In genomic region chr7:19024096-19024506, GRCm38 (mm10) we compare ENCODE assay signal across 8 mouse cellular contexts. TPM values are rescaled to one million over a fixed set of nuclear protein-coding genes. Genes with fewer than 3 reads are reported as not detected.
DNase-seq lines count a peak whose midpoint lies in the region; ATAC-seq and TF ChIP-seq lines count a peak whose summit lies in the region.

Gene Sympk, plus strand, starts transcription at chr7:19024377.

- peak within 1 kb of the TSS; percentile 98 for H3K4me3 ChIP-seq in bone marrow macrophage, adult 2 months (ENCODE audit: insufficient read depth, low read length)
- H3K4me3 ChIP-seq in embryonic fibroblast, embryonic 13.5 days (ENCODE audit: insufficient read depth, low read length): peak within 1 kb of the TSS; percentile 92
- peak within 1 kb of the TSS; percentile 95 for H3K4me3 ChIP-seq in heart, embryonic 10.5 days
- H3K4me3 ChIP-seq in kidney, embryonic 15.5 days (replicated peaks): peak within 1 kb of the TSS; percentile 96

- no peaks in the 10 kb centered on the region for H3K9me3 ChIP-seq in heart, embryonic 10.5 days
- no peaks in the 10 kb centered on the region for H3K9me3 ChIP-seq in kidney, embryonic 15.5 days (replicated peaks)

- ATAC-seq in kidney, embryonic 15.5 days (replicated peaks; ENCODE audit: low FRiP score): peak; percentile 94
- ATAC-seq in monocyte, adult 5-6 weeks (replicated peaks; ENCODE audit: insufficient number of reproducible peaks, low FRiP score, low TSS enrichment, poor library complexity, severe bottlenecking): peak; percentile 89

- peaks cover 6% of the 10 kb centered on the region for H3K36me3 ChIP-seq in heart, embryonic 10.5 days
- peaks cover 8% of the 10 kb centered on the region for H3K36me3 ChIP-seq in kidney, embryonic 15.5 days

- TF ChIP-seq CTCF in bone marrow macrophage, adult 2 months (IDR thresholded peaks at IDR 0.05; ENCODE audit: low read depth, low read length): no peak
- TF ChIP-seq CTCF in embryonic fibroblast, embryonic 13.5 days (IDR thresholded peaks at IDR 0.05; ENCODE audit: borderline replicate concordance, insufficient read depth, low read length): no peak

- DNase-seq in A20 (ENCODE audit: low read depth, low spot score) (peak; percentile 97), liver (peak; percentile 96)
- DNase-seq in heart, embryonic 10.5 days (ENCODE audit: low spot score): peak; percentile 97
- peak; percentile 95 to 96 for DNase-seq in spleen, postnatal 4 days (ENCODE audit: low spot score in 2 of 2)

- H3K4me2 ChIP-seq in kidney, embryonic 15.5 days: peak within 1 kb of the TSS; percentile 81

- H3K27ac ChIP-seq in bone marrow macrophage, adult 2 months (ENCODE audit: insufficient read depth, low read depth, low read length): peak within 1 kb of the TSS; percentile 22
- no peak within 1 kb of the TSS for H3K27ac ChIP-seq in embryonic fibroblast, embryonic 13.5 days (ENCODE audit: insufficient read depth, low read length)
- peak within 1 kb of the TSS; percentile 95 for H3K27ac ChIP-seq in heart, embryonic 10.5 days
- peak within 1 kb of the TSS; percentile 60 for H3K27ac ChIP-seq in kidney, embryonic 15.5 days

- no peak for TF ChIP-seq POLR2A in bone marrow macrophage, adult 2 months (IDR thresholded peaks at IDR 0.05; ENCODE audit: borderline replicate concordance, low read depth, low read length)
- TF ChIP-seq POLR2A in embryonic fibroblast, embryonic 13.5 days (IDR thresholded peaks at IDR 0.05; ENCODE audit: low read depth, low read length): peak; percentile 63

- peaks cover 30% of the 10 kb centered on the region for H3K4me1 ChIP-seq in bone marrow macrophage, adult 2 months (ENCODE audit: control insufficient read depth, insufficient read depth, low read length)
- H3K4me1 ChIP-seq in embryonic fibroblast, embryonic 13.5 days (ENCODE audit: control insufficient read depth, insufficient read depth, low read length): peaks cover 7% of the 10 kb centered on the region
- peaks cover 29% of the 10 kb centered on the region for H3K4me1 ChIP-seq in heart, embryonic 10.5 days
- peaks cover 34% of the 10 kb centered on the region for H3K4me1 ChIP-seq in kidney, embryonic 15.5 days

- WGBS in heart, embryonic 10.5 days: under 1% methylated on average over 47 of the region's 50 CpGs
- under 1% methylated on average over 45 of the region's 50 CpGs for WGBS in kidney, embryonic 15.5 days

- H3K27me3 ChIP-seq in heart, embryonic 10.5 days (ENCODE audit: insufficient read depth, poor library complexity, severe bottlenecking): peaks cover 42% of the 10 kb centered on the region
- H3K27me3 ChIP-seq in kidney, embryonic 15.5 days: peaks cover 40% of the 10 kb centered on the region

- H3K9ac ChIP-seq in kidney, embryonic 15.5 days: peak within 1 kb of the TSS; percentile 94

RNA-seq across cellular contexts. Expression of gene Sympk, which starts in this region (rescaled TPM):
- polyA plus RNA-seq in bone marrow macrophage, adult 2 months (2012; ENCODE audit: insufficient read depth, insufficient read length, missing spikeins): 61.9 and 64.4 TPM in 2 replicates
- 72.6 and 78.3 TPM in 2 replicates for polyA plus RNA-seq in embryonic fibroblast, embryonic 13.5 days (2011; ENCODE audit: insufficient read length, low read depth, missing spikeins)
- polyA plus RNA-seq in heart, embryonic 10.5 days (2016; fragmentation: Nextera tagmentation; extraction: Ambion mirVana): 34.0 and 44.5 TPM in 2 replicates
- 34.3 and 38.4 TPM in 2 replicates for polyA plus RNA-seq in kidney, embryonic 15.5 days (2015; fragmentation: Nextera tagmentation; extraction: Ambion mirVana)
- 23.9 to 51.1 TPM (median 38.5 TPM) in 3 replicates for total RNA-seq in monocyte, adult 5-6 weeks (2017)
